Mouse (Mus musculus): Measurements from ENCODE around the gene Hdac11. TPM values are rescaled to one million over a fixed set of nuclear protein-coding genes. Genes with fewer than 3 reads are reported as not detected.

Hdac11 gene
- polyA plus RNA-seq, 1 experiment: 18.4 TPM

- no peaks in the 10 kb centered on the region for H3K4me1 ChIP-seq (ENCODE audit: control insufficient read depth, insufficient read depth, low read length)
- peak; percentile 53 for DNase-seq
- TF ChIP-seq POLR2A (IDR thresholded peaks at IDR 0.05; ENCODE audit: borderline replicate concordance, extremely low read depth, low read depth, low read length): no peak
- peak; percentile 73 for TF ChIP-seq CTCF (IDR thresholded peaks at IDR 0.05; ENCODE audit: insufficient read depth, low read length)
- H3K4me3 ChIP-seq (replicated peaks; ENCODE audit: extremely low read depth, low read depth, low read length): no peak overlapping the region
- WGBS: 43% methylated on average over 7 of the region's 7 CpGs
Observed at GRCm38 (mm10) chr6:91173221-91173880, 16.9 kb downstream of the Hdac11 start.

GRCm38 (mm10) chr6:91174211-91174610 is 17.7 kb downstream of the Hdac11 start:
- TF ChIP-seq CTCF (IDR thresholded peaks at IDR 0.05; ENCODE audit: insufficient read depth, low read length): no peak
- no peak for TF ChIP-seq POLR2A (IDR thresholded peaks at IDR 0.05; ENCODE audit: borderline replicate concordance, extremely low read depth, low read depth, low read length)
- no peaks in the 10 kb centered on the region for H3K4me1 ChIP-seq (ENCODE audit: control insufficient read depth, insufficient read depth, low read length)
- DNase-seq: no peak
- H3K4me3 ChIP-seq (replicated peaks; ENCODE audit: extremely low read depth, low read depth, low read length): no peak overlapping the region
- 59% methylated on average over 3 of the region's 3 CpGs for WGBS

GRCm38 (mm10) chr6:91180767-91181171 is 24.3 kb downstream of the Hdac11 start:
- no peak for TF ChIP-seq CTCF (IDR thresholded peaks at IDR 0.05; ENCODE audit: insufficient read depth, low read length)
- TF ChIP-seq POLR2A (IDR thresholded peaks at IDR 0.05; ENCODE audit: borderline replicate concordance, extremely low read depth, low read depth, low read length): no peak
- DNase-seq: no peak
- Histone ChIP-seq H3K4me3 (replicated peaks; ENCODE audit: extremely low read depth, low read depth, low read length) (no peak overlapping the region), H3K4me1 (ENCODE audit: control insufficient read depth, insufficient read depth, low read length) (peaks cover 11% of the 10 kb centered on the region; the same call in 1 of the 2 replicates)
- 44% methylated on average over 9 of the region's 9 CpGs for WGBS

GRCm38 (mm10) chr6:91181320-91181719 is 24.9 kb downstream of the Hdac11 start:
- H3K4me1 ChIP-seq (ENCODE audit: control insufficient read depth, insufficient read depth, low read length): peaks cover 11% of the 10 kb centered on the region; the same call in 1 of the 2 replicates
- H3K4me3 ChIP-seq (replicated peaks; ENCODE audit: extremely low read depth, low read depth, low read length): no peak overlapping the region
- TF ChIP-seq POLR2A (IDR thresholded peaks at IDR 0.05; ENCODE audit: borderline replicate concordance, extremely low read depth, low read depth, low read length) (no peak), CTCF (IDR thresholded peaks at IDR 0.05; ENCODE audit: insufficient read depth, low read length) (no peak)
- peak; percentile 48 for DNase-seq
- 34% methylated on average over 2 of the region's 2 CpGs for WGBS

- no peak for TF ChIP-seq CTCF (IDR thresholded peaks at IDR 0.05; ENCODE audit: insufficient read depth, low read length)
- TF ChIP-seq POLR2A (IDR thresholded peaks at IDR 0.05; ENCODE audit: borderline replicate concordance, extremely low read depth, low read depth, low read length): no peak
- Histone ChIP-seq H3K4me3 (replicated peaks; ENCODE audit: extremely low read depth, low read depth, low read length) (no peak overlapping the region), H3K4me1 (ENCODE audit: control insufficient read depth, insufficient read depth, low read length) (peaks cover 11% of the 10 kb centered on the region; the same call in 1 of the 2 replicates)
- WGBS: 75% methylated on average over 4 of the region's 4 CpGs
- no peak for DNase-seq
Observed at GRCm38 (mm10) chr6:91182075-91182490, 25.6 kb downstream of the Hdac11 start.

- H3K4me1 ChIP-seq (ENCODE audit: control insufficient read depth, insufficient read depth, low read length): peaks cover 11% of the 10 kb centered on the region; the same call in 1 of the 2 replicates
- H3K4me3 ChIP-seq (replicated peaks; ENCODE audit: extremely low read depth, low read depth, low read length): no peak overlapping the region
- no peak for DNase-seq
- 15% methylated on average over 1 of the region's 1 CpGs for WGBS
- no peak for TF ChIP-seq POLR2A (IDR thresholded peaks at IDR 0.05; ENCODE audit: borderline replicate concordance, extremely low read depth, low read depth, low read length)
- no peak for TF ChIP-seq CTCF (IDR thresholded peaks at IDR 0.05; ENCODE audit: insufficient read depth, low read length)
Observed at GRCm38 (mm10) chr6:91183041-91183440, 26.6 kb downstream of the Hdac11 start.

- TF ChIP-seq POLR2A (IDR thresholded peaks at IDR 0.05; ENCODE audit: borderline replicate concordance, extremely low read depth, low read depth, low read length): no peak
- no peak for TF ChIP-seq CTCF (IDR thresholded peaks at IDR 0.05; ENCODE audit: insufficient read depth, low read length)
- peaks cover 11% of the 10 kb centered on the region; the same call in 1 of the 2 replicates for H3K4me1 ChIP-seq (ENCODE audit: control insufficient read depth, insufficient read depth, low read length)
- H3K4me3 ChIP-seq (replicated peaks; ENCODE audit: extremely low read depth, low read depth, low read length): no peak overlapping the region
- 40% methylated on average over 2 of the region's 2 CpGs for WGBS
- DNase-seq: no peak
Observed at GRCm38 (mm10) chr6:91183980-91184379, 27.5 kb downstream of the Hdac11 start.

GRCm38 (mm10) chr6:91184776-91185175 is 28.3 kb downstream of the Hdac11 start:
- TF ChIP-seq CTCF (IDR thresholded peaks at IDR 0.05; ENCODE audit: insufficient read depth, low read length) (no peak), POLR2A (IDR thresholded peaks at IDR 0.05; ENCODE audit: borderline replicate concordance, extremely low read depth, low read depth, low read length) (no peak)
- Histone ChIP-seq H3K4me1 (ENCODE audit: control insufficient read depth, insufficient read depth, low read length) (peaks cover 11% of the 10 kb centered on the region; the same call in 1 of the 2 replicates), H3K4me3 (replicated peaks; ENCODE audit: extremely low read depth, low read depth, low read length) (no peak overlapping the region)
- 68% methylated on average over 3 of the region's 3 CpGs for WGBS
- DNase-seq: no peak

- H3K4me1 ChIP-seq (ENCODE audit: control insufficient read depth, insufficient read depth, low read length): peaks cover 11% of the 10 kb centered on the region; the same call in 1 of the 2 replicates
- WGBS: 78% methylated on average over 5 of the region's 5 CpGs
- H3K4me3 ChIP-seq (replicated peaks; ENCODE audit: extremely low read depth, low read depth, low read length): no peak overlapping the region
- no peak for DNase-seq
- TF ChIP-seq POLR2A (IDR thresholded peaks at IDR 0.05; ENCODE audit: borderline replicate concordance, extremely low read depth, low read depth, low read length) (no peak), CTCF (IDR thresholded peaks at IDR 0.05; ENCODE audit: insufficient read depth, low read length) (no peak)
Observed at GRCm38 (mm10) chr6:91185502-91185901, 29.0 kb downstream of the Hdac11 start.
